Mouse (Mus musculus) cerebellum, postnatal 25 days (tissue): ENCODE results near the gene Hsd17b12.

Experiments used
- DNase-seq, 2 experiments: peaks; one replicate each; pipeline ENCODE4 v3.0.0; 2021; ENCODE audit warnings: mixed read lengths in 2 of 2

Gene Hsd17b12

DNA sequence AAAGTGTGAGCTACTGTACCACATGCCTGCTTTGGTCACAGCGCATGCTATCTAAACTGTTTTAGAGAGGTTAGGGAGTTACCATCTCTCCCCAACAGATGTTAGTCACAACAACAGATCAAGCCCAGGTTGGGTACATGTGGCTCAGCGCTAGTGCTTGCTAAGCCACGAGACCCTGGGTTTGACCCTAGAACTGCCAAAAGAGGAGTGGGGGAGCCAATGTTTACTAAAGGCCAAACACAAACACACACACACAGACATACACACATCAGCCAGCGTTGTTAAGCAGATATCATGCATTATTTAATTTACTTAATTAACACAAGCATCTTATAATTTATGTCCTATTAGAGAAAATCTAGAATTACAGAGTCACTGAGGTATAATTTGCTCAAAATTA lies 155.8 kb downstream of the Hsd17b12 start:
- no peak for DNase-seq

DNA sequence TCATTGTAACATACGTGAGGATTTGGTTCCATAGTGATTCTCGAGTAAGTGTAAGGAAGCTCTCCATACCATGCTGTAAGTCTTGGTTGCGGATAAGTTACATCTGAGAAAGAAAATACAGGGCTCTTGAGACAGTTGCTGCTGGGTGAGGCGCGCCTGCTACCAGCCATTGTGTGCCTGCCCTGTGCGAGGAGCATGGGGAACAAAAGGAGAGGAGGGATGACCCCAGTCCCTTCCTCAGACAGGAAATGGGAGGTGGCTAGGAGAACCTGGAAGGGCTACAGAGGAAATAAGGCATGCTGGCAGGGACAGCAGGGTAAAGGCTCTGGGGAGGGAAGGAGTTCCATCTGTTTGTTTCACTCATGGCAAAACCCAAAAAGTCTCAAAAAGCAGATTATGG lies 156.4 kb downstream of the Hsd17b12 start:
- DNase-seq, result no peak

DNA sequence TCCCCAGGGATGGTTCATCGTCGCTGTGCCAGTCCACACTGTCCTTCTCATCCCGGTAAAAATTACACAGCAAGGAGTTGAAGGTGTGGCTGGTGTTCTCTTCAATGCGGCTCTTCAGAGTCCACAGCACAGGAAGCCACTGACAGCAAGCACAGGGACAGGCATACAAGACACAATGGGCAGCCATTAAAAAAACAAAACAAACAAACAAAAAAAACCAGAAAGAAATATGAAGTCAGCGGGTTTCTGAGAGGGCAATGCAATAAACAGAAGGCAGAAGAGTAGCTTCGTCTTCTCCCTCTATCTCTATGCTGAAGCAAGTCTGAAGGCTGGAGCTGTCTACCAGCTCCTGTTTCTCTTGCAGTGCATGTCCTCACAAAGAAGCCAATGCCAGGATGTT lies 161.5 kb downstream of the Hsd17b12 start, which contains the start of gene Gm27027:
Gene Gm27027, minus strand, starts transcription at position 101 of the 400 bp plus-strand sequence.
- no peak for DNase-seq

- no peak for DNase-seq
Observed at GRCm38 (mm10) chr2:93992810-93993209, 165.0 kb downstream of the Hsd17b12 start.

DNA sequence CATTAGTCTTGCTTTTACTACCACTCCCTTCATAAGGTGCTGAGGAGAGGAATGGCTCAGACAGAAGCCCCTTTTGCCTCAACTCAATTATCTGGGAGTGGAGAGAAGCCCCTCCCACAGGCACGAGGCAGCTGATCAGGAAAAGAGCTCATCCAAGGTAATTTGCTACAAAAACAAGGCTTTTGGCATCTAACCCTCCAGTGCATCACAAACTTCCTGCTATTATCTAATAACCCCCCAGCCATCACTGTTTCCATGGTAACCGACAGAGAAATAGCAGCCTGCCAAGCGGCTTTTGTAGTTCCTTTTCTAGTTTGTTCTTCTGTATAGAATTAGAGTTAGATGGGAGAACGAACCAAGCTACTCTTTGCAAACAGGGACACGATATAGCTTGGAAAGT lies 165.5 kb downstream of the Hsd17b12 start:
- DNase-seq, result no peak

- DNase-seq, result no peak
Observed at GRCm38 (mm10) chr2:93991336-93991735, 166.4 kb downstream of the Hsd17b12 start.

DNA sequence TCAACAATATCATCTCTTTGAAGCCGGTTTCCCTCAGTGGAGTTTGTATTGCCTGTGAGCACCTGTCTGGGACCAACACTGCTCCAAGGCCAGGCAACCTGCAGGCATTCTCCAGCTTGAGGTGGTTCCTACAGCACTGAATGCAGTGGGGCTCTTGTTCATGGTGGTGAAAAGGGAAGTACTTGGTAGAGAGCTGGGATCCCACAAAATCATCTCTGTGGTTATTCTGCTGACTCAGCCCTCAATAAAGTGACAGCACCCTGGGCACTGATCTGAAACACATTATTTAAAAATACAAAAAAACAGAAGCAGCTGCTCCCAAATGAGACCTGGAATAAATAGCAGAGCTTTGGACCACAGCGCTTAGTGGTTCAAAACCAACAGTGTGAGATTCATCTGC lies 169.3 kb downstream of the Hsd17b12 start:
- DNase-seq, result no peak
